Mouse (Mus musculus): ENCODE measurements around the gene Mapre3. TPM values are rescaled to one million over a fixed set of nuclear protein-coding genes. Genes with fewer than 3 reads are reported as not detected.
A peak's percentile ranks its signal among the peaks of the same experiment; 100 is the strongest.
"Not testable (repeated sequence)": the region's sequence is repeated elsewhere in the genome, so short reads cannot be mapped to it uniquely, and the experiment has no call there.

Gene Mapre3
- total RNA-seq, 2 experiments from 2014 or later, result 50.6 to 57.5 TPM

DNA sequence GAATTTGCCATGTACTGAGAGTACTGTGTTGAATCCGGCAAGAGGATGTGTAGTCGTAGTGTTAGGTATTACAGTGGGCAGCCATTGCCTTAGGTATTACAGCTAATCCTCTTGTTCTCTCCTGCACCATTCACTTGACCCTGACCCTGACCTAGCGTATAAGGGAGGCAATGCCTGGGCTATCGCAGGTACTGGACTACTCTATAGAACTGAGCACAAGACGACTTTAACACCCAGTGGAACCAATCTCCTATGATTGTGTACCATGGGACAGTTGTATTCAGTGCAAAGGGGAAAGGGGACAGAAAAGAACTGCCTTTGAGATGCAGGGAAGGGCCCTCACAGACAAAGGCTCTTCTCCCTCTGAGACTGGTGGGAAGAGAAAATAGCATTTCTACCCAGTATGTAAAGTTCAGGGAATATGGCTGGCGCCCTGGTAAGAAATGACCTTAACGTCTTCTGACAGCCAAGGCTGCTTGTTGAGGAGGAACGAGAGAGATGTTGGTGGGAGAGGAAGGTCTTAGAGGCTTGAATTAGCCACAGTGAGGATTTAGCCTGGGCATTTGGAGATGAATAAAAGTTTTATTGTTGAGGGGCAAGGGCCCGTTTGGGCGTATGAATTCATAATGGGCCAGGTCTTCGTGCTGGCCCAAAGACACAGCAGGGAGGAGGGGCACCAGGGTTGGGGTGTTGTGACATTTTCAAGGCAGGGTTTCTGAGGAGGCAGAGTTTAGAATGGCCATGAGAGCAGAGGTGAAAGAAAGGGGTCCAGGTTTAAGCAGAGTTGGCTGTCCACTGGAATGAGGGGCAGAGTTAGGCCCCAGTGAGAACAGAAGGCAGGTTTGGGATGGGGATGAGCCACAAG, 9.9 kb downstream of the Mapre3 start:
- DNase-seq, result no peak

DNA sequence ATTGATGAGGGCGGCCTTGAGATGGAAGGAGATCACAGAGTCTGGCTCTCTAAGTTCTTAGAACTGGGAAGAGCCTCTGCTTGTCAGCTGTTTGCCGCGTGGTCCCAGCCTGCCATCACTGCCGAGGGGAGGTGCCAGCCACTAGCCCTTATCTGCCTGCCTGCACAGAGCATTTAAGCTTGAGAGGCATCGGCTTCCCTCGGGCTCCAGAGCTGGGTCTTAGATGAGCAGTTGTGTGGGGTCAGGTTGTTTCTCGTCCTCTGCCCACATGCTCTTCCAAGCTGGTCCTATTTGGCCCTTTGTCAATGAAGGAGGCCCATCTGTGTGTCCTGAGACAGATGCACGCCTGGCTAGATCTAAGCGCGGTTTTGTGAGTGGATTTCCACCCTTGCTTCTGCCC, 10.7 kb downstream of the Mapre3 start:
- DNase-seq, result peak; percentile 21

DNA sequence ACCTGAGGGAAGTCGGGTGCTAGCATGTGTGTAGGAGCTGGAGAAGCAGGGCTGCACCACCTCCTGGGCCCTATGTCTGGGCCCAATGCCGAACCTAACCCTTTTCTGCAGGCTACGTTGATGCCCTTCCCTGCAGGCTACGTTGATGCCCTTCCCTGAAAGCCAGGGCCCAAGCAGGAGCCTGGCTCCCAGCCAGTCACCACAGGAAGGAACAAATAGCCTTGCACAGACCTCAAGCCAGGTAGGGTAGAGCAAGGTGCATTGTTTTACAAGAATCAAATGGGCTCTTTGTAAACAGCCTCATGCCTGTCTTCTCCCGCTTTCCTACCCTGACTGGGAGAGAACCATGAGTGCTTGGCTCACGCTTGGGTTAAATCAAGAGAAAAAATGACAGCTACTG, 11.4 kb downstream of the Mapre3 start:
- DNase-seq, result no peak

DNA sequence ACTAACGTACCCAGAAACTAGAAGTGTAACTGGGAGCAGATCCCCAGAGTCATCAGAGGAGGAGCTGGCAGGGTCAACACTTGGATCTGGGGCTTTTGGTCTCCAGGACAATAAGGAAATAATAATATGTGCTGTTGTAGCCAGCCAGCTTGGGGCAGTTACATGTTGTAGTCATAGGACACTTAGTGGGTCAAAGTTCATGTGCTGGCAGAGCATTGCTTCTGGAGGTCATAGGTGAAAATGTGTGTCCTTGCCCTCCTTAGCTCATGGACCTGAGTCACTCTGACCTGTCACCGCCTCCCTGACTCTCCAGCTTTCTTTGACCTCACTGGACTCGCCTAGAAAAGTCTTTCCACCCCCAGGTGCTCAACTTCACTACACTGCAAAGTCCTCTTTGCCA, 19.0 kb downstream of the Mapre3 start:
- no peak for DNase-seq

DNA sequence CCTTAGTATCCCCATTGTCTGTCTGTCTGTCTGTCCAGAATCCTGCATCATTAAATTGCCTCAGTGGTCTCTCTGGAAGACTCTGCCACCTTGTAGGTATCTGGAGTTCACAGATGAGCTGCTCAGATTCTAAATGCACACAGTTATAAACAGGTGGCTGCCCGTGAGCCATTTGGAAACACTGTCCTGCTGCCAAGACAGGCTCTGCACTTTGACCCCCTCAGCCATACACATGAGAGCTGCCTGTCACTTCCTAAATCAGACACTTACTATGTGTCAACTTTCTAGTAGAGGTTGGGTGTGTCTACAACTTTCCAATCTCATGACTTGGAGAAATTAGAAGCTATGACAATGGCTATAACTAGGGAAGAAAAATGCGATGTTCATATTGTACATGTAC, 25.3 kb downstream of the Mapre3 start:
- no peak for DNase-seq

DNA sequence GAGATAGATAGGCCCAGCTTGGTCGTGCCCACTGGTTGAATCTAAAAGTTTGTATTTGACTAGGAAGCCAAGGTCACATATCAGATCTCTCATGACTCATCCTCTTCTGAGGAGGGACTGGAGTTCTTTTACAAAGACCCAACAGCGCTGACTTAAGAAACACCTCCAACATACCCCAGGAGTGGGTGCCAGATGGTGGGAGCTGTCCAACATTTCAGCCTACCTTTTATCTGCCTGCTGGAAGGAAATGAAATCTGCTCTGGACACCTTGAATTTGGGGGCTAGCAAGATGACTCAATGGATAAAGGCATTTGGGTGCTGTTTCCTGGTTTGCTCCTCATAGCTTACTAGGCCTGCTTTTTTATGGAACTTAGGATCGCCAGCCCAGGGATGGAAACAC, 27.5 kb downstream of the Mapre3 start:
- DNase-seq, result no peak

DNA sequence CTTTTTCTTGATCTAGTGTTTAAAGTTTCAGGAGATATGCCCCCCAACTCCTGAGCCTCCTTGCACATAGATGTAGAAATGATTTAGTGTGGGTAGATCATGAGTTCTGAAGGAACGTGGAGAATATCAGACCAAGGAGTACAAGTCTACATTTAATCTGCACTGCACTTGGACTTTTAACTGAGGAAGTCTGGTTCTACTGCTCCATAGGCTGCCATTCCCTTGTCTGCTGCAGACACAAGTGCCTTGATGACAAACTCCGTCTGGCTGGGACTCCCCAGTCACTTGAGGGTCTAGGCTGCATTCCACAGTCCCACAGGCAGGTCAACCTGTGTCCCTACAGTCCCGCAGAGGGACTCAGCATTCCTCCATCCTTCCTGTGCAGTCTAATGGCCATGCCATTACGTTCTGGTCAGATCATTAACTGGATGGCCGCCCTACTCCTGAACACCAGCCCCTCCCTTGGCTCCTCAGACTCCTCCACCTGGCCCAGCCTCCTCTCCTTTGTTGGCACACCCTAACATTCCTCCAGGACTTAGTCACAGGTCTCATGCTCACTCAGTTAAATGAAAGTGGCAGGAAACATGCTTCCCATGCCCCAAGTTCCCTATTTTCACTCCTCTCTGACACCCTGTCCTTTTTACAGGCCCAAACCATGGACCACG, 35.6 kb downstream of the Mapre3 start:
- no peak for DNase-seq

DNA sequence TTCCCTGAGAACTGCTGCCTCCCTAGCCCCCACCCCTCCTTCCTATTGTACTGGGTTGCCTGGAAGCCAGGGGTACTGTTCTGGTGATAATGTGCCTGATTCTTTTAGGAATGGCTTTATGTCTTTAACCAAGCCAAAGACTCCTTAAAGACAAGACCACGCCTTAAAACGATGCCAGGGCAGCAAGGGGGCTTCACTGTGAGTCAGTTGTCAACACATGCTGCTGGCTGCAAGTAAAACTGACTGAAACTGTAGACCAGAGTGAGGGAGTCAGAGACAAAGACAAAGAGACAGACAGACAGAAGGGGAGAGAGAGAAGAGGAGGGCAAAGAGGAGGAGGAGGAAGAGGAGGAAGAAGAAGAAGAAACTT, 36.1 kb downstream of the Mapre3 start:
- no peak for DNase-seq

DNA sequence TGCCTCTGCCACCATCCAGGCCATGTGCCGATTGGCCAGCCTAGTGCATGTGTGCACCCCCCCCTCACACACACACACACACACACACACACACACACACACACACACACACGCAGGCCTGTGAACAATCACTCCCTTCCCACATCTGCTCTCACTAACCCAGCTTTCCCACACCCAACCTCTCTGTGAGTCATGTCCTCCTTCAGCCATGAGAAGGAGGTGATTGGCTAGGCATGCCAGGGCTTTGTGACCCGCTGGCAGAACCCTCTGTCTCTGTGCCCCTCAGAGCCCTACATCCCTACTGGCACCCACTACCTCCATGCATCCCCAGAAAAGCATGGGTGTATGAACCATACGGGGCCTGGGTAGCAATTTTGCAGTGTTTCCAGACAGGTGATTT, 39.1 kb downstream of the Mapre3 start:
- no peak for DNase-seq

DNA sequence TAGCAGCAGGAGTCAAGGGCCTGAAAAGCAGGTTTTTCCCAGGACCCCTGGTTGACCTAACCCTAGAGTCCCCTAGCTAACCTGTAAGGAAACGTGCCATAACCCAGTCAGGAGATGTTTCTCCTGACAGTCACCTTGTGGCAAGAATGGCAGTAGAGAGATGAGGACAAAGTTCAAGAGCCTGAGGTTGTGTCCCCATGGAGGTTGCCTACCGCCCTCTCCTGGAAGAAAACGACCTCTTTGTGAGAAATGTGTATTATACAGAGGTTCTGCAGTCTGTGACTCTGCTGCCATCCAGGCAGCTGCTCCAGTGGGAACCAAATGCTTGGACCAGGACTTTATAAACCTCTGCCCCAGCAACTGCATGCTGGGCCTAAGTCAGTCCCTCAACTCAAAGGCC, 41.2 kb downstream of the Mapre3 start:
- DNase-seq, result no peak

DNA sequence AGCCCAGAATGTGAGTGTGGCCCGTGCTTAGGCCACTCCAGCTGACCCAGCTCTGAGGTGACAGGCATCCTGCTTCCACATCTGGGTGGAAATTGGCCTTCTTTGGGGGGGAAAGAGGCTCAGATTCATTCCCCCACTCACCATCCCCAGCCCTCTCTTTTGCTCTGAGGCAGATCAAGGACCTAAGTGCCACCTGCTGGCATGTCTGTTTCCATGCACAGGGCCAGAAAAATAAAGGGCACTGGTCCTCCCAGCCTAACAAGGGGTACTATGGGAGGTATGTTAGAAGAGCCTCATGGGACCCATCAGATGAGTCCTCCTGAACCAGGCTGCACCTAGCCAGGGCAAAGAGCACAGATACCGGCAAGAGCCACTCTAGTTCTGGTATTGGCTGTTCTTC, 41.7 kb downstream of the Mapre3 start:
- no peak for DNase-seq

DNA sequence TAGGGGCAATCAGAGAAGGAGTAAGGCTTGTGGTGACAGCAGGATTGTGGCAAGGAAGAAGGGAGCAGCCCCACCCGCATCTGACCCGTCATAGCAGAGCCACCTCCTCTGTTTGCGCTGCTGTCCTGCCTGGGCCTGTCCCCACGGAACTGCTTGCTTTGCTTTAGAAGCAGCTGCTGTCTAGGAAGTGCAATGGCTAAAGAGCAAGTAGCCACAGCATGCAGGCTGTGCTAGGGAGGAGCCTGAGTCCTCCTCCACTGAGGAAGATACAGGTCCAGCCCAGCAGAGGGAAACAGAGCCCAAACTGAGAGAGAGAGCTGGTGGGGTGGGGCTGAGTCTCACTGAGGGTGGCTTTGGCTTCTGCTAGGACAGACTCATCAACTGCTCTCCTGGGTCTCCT, 49.4 kb downstream of the Mapre3 start:
- DNase-seq, result peak; percentile 30

DNA sequence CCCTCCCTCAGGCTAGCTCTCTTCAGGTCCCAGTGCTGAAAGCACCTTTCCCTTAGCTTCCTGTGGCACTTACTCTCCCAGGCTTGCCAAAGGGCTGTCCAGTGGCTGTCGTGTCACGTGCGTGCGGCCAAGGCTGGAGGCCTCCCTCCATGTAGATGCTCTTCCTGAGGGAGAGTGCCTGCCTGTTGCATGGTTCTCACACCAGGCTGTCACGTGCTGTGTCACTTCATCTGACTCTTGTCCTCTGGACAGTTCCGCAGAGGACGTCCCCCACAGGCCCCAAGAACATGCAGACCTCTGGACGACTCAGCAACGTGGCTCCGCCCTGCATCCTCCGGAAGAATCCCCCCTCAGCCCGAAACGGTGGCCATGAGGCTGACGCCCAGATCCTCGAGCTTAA, 49.9 kb downstream of the Mapre3 start:
- DNase-seq, result no peak

DNA sequence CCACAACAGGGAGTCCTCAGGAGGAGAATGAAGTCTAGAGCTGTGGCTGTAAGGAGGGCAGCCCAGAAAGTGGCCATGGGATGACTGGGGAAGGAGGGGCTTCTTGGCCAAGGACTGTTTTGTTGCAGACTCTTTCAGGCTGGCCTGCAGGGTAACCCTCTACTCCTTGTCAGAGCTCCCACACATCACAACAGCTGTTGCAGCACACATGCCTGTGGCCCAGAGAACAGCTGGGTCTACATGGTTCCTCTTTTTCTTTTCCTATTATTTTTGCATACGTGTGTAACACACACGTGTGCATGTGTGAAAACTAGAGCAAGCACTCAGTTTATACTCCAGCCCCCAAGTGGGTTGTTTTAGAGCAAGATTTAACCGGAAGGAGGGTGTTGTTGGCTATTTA, 52.4 kb downstream of the Mapre3 start:
- no peak for DNase-seq

DNA sequence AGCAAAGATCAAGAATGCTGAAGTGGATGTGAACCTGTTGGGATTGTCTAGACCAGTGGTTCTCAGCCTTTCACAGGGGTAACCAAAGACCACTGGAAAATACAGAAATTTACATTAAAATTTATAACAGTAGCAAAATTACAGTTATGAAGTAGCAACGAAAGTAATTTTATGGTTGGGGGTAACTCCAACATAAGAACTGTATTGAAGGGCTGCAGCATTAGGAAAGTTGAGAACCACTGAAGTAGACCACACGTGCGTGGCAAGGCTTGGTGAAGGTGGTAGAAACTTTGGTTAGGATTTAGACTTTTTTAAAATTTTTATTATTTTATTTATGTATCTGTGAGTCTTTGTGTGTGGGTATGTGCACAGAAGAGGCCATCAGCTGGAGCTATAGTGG, 53.3 kb downstream of the Mapre3 start, which contains the start of gene Tmem214:
Gene Tmem214, plus strand, starts transcription at position 301 of the 400 bp plus-strand sequence.
- DNase-seq, result no peak

DNA sequence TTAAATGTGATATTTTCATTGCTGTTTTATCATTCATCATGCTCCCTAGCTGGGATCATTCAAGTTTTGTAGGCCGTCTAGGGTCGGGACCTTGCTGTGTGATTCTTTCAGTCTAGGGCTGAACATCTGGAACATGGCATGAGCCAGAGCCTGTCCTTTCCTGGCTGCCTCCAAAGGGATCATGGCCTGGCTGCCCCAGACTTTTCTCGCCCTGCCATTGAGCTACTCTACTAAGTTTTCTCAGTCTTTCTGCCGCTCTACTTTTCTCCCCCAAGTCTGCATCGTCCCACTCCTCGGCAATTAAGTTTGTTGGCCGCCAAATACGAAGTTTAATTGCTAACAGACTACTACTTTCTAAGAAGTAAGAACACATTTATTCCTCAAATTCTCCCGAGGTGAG, 54.5 kb downstream of the Mapre3 start:
- peak; percentile 39 for DNase-seq

DNA sequence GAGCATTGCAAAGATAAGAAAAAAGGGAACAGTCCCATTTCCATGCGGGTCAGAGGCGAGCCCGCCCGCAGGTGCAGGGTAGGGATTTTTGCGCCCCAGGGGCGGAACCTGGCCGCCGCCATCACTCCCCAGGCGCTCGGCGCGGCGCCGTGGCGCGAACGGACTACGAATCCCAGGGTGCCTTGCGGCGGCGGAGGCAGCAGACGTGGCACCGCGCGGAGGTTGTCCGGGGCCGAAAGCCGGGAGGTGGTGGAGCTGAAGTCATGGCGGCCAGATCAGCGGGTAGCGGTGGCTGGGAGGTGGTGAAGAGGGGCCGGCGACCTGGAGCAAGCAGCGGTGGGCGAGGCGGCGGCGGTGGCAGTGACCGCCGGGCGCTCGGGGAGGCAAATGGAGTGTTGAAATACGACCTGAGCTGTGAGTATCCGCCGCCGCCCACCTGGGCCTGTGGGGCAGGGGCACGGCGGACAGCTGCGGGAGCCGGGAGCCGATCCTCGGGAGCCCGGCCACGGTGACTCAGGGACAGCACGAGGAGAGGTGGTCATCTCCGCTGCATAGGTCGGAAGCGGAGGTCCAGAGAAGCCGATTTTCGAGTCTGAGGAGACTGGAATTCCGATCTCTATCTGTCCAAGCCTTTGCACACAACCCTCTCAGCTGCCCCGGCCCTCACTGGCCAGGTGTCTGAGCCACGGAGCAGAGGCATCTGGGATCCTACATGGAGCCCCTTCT, 55.1 kb downstream of the Mapre3 start:
- DNase-seq, result peak; percentile 90

DNA sequence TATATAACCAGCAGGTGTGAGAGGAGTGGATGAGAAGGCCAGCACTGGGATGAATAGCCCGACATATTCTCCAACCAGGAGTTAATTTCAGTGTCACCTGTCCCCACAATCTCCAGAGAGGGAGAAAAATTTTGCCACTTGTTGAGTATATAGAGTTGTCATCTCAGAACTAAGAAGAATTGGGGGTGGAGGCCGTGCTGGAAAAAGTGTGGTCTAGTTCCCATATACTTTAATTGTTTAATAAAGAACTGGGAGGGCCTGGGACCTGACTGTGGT, 55.6 kb downstream of the Mapre3 start:
- no peak for DNase-seq

DNA sequence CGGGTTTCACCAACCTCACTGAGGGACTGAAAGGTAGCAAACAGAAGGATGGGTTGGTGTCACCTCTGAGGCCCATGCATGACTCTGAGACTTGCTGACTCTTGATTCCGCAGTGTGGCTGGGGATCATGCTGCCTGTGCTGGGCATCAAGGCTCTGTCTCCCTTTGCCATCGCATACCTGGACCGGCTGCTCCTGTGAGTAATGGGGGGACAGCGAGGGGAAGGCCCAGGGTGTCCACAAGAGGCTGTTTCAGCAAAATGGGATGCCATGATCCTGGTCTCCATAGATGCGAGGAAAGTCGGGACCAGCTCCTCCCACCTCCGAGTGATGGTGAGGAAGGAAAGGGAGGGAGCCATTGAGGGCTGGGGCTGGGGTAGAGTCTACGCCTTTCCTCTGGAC, 58.1 kb downstream of the Mapre3 start:
- DNase-seq, result no peak

DNA sequence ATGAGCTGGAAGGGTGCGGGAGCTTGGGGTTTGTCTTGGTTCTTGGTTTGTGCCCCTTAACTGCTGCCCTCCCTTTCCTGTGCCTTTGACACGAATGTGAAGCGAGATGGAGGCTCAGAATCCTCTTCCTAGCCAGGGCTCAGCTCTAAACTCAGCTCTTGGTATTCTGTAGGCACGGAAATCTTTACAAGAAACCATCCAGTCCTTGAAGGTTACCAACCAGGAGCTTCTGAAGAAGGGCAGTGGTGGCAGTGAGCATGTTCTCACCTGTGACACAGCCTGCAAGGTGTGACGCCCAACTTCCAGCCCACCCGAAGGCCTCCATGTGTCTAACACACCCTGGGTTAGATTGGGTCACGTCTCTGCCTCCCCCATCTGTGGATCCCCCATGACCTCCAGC, 59.9 kb downstream of the Mapre3 start:
- no peak for DNase-seq

DNA sequence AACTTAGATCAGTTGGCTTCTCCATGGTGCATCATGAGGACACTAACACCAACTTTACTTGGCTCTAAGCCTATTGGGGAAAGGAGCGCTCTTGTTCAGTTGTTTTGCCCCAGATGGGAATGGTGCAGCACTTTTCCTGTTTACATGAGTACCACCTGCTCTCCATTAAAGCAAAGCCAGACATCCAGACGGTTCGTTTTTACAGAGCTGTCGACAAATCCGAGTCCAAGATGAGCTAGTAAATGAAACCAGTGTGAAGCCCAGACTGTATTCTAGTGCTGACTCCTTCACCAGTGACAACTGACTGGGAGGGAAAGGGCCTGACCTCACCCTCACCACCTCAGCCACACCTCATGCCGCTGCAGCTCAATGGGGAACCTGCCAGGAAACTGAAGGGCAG, 64.2 kb downstream of the Mapre3 start:
- no peak for DNase-seq

DNA sequence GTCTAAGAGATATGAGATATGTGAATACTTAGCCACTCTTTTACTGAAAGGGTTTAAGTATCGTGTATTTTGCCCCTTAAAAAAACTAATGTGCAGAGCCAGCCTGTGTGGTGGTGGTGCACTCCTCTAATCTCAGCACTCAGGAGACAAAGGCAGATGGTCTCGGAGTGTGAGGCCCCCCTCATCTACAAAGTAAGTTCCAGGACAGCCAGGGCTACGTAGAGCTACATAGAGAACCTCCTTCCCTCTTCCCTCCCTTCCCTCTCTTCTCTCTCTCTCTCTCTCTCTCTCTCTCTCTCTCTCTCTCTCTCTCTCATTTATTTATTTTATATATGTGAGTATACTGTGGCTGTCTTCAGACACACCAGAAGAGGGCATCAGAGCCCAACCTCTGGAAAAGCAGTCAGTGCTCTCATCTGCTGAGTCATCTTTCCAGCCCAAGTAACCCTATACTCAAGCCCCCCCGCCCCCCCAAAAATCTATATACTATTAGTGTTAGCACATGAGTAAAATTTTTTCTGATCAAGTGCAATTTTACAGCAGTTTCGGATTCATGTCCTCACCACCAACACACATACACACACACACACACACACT, 65.0 kb downstream of the Mapre3 start:
- DNase-seq, result no peak

DNA sequence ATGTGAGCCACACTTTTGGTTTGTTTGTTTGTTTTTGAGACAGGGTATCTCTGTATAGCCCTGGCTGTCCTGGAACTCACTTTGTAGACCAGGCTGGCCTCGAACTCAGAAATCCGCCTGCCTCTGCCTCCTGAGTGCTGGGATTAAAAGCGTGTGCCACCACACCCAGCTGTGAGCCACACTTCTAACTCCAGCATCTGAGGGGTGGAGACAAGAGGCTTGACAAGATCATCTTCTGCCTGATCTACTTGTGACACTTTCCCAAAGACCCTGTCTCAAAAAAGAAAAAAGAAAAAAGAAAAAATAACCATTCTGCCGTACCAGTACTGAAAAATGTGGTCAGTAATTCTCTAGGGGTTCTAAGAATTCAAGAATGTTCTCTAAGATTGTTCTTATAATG, 67.4 kb downstream of the Mapre3 start:
- not testable (repeated sequence) for DNase-seq

Data from gastrocnemius, postnatal 25 days (tissue).